Mouse (Mus musculus) megakaryocyte, embryonic 14.5 days (primary cell): ENCODE data around the gene Tnfsf4.

Experiments
- FLI1 ChIP-seq: IDR thresholded peaks from 2 replicates; pipeline ENCODE4 v1.6.1; 2012; ENCODE audit warnings: low read length, inconsistent platforms, mixed read lengths
- GATA1 ChIP-seq: IDR thresholded peaks from 3 replicates; pipeline ENCODE4 v1.6.1; 2012; ENCODE audit warnings: mixed read lengths, low read length, inconsistent platforms, borderline replicate concordance

DNA sequence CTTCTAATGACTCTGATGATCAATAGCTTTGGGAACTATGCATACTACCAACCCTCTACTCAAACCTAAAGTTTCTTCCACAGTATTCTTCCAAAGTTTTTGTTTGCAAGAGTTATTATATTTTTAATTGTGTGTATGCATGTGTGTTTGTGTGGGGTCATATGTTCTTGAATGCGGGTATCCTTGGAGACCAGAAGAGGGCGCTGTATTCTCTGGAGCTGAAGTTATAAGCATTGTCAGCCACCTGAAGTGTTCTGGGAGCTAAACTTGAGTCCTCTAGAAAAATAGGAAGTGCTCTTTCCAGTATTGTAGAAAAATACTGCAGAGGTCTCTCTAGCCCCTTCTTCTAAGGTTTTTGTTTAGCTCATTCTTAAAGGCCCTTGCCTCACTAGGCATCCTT is 5.1 kb upstream of the Tnfsf4 start:
- TF ChIP-seq GATA1 (no peak), FLI1 (no peak)
